Mouse (Mus musculus) natural killer cell, adult 2 months (primary cell): Measurements from ENCODE around the gene Btbd19.

ENCODE experiments used
- DNase-seq, 2 experiments: peaks; one replicate each; pipeline ENCODE4 v3.0.0; 2022; ENCODE audit warnings: low spot score in 2 of 2

Btbd19 gene

DNA sequence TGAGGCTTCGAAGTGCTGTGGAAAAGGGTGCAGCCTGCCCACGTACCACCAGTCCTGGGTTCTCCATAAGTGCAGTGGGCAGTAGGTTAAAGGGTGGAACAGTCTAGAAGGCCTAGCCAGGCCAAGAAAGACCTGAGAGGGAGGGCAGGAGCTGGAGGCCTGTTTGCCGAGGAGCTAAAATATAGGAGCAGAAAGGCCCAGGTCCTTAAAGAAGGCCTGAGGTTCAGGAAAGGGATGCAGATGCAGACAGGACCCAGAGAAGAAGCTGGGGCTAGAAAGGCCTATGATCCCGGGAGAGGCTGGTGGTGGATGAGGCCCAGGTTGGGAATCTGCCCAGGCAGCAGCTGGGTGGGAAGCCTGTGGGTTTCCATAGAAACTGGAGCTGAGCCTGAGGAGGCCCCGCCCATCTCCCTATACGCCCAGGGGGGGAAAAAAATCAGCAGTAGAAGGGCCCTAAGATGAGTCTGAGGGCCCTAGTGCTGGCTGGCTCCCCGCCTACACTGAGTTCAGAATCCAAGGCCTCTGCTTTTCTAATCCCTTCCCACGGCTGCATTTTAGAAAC lies at the start of gene Btbd19:
TSS of gene Btbd19 (minus strand) at position 378 of the 562 bp plus-strand sequence.
- no peak for DNase-seq

DNA sequence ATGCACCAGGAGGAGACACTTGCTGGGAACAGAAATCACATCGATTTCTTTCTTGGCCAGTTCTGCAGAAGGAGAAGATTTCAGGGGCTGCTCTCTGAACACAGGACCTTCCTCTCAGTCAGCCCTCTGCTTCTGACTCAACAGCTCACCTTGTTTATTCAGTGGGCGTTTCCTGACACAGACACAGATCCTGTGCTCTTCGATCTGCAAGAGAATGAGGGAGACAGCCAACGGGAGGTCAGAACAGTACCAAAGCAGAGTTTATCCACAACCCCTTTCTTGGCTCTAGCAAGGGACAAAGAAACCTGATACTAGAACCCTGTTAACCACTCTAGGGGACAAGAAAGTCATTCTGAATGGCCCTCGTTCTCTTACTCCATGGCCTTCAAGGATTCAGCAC lies 44.4 kb upstream of the Btbd19 start:
- no peak for DNase-seq

DNA sequence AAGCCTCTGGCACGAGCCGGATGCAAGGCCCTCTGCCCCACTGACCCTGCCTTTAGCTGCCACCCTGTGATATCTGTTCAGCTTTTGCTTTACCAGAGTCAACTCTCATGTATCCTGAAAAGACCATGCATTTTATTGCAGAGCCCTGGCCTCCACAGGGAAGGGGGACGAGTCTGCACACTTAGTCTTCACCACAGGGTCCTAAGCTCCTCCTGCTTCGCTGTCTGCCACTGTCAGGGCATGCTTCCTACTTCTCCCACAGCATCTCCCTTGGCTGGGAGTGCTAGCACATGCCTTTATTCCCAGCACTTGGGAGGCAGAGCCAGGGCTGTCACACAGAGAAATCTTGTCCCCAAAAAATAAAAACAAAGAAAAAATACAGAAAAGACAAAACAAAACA lies 35.7 kb upstream of the Btbd19 start:
- DNase-seq, result no peak

DNA sequence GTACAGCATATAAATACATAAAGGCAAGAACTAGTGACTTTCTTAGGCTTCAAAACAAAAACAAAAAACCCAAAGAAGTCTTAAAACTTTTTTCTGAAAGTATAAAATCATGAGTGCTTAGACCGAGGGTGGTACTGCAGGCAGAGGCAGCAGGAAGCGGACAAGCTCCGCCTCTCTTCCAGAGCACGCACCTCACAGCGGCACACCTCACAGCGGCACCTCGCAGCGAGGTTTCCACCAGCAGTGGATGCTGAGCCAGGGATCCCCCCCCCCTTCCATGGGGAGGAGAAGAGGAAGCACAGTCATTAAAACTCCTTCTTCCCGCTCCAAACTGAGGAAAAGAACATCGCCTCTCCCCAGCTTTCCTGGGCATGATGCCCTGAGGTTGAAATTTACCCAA lies 34.1 kb upstream of the Btbd19 start:
- no peak for DNase-seq

DNA sequence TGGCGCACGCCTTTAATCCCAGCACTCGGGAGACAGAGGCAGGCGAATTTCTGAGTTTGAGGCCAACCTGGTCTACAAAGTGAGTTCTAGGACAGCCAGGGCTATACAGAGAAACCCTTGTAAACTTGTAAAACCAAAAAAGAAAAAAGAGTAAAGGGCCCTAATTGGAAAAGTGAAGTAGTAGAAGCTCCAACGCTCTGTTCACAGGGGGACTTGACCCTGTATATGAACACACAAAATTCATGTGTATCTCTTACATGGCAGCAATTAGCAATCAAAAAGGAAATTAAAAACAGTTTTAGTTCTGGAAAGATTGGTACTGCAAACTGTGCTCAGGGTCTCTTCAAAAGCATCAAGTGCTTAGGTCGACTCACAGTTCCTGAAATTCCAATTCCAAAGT lies 30.8 kb upstream of the Btbd19 start:
- no peak for DNase-seq

DNA sequence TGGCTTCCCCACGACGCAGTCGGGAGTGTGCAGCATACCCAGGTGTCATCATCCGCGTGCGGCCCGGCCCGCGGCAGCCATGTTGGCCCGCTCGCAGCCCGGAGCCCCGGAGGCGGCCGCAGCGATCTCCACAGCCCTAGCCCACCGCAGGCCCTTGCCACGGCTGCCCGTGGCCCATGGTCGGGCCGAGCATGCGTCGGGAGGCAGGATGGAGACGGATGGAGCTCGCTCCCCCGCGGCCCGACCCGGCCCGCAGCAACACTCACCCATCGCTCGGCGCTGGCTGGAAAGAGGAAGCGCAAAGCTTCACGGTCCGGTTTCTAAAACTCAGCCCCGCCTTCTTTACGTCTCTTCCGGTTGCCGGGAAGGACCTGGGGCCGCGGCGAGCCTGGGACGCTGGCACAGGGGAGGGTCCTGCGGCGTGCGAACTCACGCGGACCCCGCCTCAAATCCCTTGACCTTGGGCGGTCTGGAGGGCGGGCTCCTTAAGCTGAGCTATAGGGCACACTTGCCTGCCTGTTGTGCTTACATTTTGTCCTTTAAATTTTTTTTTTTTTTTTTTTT lies 30.3 kb upstream of the Btbd19 start, which contains the start of gene Rps8:
TSS of gene Rps8 (minus strand) at position 452 of the 564 bp plus-strand sequence.
- DNase-seq, result peak; percentile 72 to 79

DNA sequence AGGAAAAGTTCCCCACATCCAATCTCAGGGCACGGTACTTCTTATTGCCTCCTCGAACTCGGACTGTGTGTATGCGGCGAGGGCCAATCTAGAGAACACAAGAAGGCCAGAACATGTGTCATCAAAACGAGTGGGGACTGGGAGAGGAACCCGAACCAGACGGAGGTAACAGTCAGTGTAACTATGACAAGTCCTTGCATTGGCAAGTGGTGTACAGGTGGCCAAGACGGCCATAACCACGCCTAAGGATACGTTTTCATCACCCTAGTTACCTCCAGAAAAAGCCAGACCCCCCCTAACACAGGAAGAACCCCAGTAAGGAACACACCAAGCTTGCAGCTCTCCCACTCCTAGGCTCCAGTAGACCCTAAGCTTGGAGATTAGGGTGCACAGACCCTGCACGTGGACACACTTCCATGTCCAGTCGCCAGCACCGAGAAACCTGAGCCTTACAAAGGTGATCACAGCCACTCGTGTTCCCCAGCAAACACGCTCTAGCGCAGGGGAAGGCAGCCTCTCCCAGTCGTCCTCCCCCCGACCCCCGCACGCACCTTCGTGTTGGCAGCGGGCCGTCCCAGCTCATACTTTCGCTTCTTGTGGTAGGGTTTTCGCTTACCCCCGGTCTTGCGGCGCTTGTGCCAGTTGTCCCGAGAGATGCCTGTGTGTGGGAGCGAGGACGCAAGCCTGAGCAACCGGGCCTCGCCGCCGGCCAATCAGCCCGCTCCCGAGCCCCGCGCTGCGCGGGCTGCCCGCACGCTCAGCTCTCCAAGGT lies 29.7 kb upstream of the Btbd19 start:
- peak in 1 of 2 experiments; percentile 22 for DNase-seq

DNA sequence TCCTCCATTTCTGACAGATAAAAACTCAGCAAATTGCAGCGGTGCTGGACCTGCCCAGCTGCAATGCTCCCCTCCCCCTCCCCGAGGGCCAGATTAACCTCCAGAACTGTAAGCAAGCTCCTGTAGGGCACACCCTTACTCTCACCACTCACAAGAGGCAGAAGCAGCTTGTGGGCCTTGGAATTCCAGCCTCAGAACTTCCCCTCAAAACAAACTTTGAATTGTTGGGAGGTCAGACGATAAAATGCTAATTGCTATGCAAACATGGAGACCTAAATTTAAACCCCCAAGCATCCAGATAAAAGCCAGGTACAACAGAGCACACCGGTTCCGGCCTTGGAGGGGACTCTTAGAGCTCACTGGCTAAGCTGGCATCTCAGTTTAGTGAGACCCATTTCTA lies 27.2 kb upstream of the Btbd19 start:
- DNase-seq, result no peak

DNA sequence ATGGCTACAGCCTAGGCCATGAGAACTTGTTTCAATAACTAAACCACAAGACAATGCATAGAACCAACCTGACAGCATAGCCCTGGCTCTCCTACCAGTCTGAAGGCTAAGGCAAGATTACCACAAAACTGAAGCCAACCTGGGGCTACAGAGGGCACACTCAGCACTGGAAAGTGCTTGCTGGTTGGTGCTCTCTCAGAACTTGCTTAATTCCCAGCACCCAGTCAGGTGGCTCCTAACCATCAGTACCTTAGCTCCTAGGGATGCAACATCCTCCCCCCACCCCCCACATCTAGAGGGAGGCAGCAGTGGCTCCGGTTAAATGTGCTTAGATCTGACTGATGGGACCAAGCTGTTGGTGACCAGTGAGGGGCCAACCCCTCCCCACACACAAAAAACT lies 25.9 kb upstream of the Btbd19 start:
- DNase-seq, result no peak

DNA sequence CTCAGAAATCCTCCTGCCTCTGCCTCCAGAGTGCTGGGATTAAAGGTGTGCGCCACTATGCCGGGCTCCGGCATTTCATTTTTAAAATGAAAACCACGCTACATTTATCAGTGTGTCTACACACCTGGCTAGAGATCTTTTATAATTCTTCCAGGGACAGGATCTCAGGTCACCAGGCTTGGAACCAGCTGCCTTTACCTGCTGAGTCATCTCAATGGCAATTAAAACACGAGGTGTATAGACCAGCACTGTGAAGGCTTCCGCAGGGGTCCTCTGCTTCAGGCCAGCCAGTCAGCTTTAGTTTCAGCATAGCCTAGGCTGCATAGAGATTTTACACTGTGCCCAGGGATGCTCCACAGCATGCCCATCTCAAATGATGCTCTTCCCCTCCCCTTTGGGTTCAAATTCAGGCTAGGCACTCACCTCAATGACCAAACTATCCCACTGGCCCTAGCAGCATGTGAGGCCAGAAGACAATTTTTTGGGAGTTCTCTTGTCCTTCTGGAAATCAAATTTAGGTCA lies 24.7 kb upstream of the Btbd19 start:
- DNase-seq, result no peak

DNA sequence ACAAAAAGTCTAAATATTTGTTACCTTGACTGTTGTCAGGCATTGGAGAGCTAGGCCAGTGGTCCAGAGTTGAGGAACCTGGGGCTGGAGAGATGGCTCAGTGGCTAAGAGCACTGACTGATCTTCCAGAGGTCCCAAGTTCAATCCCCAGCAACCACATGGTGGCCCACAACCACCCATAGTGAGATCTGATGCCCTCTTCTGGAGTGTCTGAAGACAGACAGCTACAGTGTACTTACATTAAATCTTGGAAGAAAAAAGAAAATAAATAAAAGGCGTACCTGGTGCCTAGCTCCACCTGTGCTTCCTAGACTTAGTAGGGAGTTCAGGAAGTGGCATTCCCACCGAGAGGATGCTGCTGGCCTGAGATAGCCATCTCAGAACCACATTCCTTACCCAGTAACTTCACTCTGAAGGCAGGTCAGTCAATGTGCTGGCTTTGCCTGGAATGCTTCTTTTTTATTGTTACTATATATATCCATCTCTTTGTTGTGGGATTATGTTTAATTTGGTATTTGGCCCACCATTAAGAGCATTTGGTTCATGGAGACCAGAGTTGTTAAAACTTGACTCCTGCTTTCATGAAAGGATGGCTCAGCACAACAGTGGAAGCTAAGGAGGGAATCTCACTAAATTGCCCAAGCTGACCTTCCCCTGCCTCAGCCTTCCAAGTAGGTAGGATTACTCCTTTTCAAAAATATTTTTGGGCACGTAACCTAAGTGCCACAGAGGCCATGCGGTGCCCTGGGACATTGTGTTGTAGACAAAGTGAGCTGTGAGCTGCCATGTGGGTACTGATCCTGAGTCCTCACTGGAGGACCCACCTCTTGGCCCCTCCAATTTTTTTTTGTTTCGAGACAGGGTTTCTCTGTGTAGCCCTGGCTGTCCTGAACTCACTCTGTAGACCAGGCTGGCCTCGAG lies 24.0 kb upstream of the Btbd19 start:
- no peak for DNase-seq

DNA sequence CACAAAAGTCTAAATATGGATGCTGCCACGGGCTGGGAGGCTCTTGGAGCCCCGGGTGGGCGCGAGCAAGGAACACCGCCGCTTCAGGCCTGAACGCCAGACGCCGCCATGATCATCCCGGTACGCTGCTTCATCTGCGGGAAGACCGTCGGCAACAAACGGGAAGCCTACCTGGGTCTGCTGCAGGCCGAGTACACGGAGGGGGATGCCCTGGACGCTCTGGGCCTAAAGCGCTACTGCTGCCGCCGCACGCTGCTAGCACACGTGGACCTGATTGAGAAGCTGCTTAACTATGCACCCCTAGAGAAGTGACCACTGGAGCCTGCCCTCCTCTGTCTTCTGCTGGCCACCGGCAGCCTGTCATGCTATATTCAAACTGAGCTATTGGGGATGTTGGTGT lies 23.3 kb upstream of the Btbd19 start:
- DNase-seq, result no peak

DNA sequence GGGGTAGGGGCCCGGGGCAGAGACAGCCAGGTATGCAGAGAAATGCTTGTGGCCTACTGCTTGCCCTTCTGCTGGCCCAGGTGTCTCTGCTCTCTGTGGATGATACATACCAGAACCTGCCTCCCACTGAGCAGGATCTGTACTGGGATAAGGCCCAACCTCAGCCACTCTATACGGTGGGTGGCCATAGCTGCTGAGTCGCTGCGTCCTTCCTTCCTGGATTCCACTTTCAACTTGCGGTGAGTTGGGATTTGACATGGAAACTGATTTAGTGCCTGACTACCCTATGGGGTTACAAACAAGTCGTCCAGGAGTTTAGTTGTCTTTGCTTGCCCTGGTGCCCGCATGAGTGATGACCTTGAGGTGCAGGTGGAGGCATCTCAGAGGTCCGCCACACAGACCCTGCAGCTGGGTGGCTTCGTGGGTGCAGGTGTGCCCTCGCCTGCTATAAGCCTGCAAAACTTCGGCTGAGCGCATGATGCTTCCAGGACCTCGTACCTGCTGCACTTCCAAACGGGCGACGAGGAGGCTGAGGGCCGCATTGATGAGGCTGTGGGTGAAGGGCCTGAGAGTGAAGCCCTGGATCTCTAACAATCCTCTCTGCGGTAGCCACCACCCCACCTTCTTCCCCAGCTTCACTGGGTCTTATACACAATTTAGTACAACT lies 22.7 kb upstream of the Btbd19 start:
- no peak for DNase-seq

DNA sequence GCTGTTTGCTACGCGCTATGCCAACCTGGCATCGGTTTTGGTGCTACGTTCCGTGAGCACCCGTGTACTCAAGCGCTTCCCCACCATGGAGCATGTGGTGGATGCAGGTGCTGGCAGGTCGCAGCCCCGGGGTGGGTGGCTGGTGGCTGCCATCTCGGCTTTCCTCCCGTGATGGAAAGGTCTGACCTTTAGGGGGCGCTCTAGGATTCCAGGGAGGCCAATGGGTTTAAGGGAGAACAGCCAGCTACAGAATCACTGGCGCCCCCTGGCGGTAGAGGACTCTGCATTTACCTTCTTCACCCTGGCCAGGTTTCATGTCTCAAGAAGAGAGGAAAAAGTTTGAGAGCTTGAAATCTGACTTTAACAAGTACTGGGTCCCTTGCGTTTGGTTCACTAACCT lies 20.7 kb upstream of the Btbd19 start:
- DNase-seq, result peak; percentile 87 to 93

DNA sequence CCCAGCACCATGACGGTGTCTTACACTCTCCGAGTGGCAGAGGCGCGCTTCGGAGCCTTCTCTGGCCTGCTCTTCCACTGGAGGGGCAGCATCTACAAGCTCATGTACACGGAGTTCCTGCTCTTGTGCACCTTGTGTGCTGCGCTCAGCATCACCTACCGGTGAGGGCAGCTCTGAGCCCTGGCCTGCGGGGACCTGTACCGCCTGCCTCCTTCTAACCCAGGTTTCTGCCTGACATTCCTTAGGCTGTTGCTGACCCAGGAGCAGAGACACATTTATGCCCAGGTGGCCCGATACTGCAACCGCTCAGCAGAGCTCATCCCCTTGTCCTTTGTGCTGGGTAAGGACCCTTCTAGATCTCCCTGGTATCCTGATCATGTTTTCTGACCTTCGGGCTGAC lies 19.7 kb upstream of the Btbd19 start:
- DNase-seq, result no peak

DNA sequence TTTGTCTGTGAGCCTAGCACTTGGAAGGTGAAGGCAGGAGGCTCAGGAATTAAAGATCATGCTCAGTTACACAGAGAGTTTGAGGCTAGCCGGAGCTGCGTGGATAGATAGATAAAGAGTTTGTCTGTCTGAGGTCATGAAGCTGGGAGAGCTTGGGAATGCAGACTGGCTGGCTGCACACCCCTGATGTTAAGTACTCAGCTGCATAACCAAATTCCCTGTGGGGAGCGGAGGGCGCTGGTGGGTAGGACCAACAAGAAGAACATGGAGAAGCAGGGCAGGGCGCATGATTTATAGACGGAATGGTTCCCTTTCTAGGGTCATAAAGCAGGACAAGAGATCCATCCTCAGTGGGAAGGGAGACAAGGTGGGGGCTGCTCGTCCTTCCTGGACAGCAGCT lies 17.5 kb upstream of the Btbd19 start:
- no peak for DNase-seq

DNA sequence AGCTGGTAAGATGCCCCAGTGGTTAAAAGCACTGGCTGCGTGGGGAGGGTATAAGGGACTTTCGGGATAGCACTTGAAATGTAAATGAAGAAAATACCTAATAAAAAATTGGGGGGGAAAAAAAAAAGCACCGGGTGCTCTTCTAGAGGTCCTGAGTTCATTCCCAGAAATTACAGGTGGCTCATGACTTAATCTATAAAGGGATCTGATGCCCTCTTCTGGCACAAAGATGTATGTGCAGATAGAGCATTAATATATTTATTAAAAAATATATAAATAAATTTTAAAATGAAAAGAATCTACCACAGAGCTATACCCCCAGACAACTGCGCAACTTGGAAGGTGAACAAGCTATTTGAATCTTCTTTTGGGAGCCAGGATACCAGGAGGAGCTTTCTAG lies 15.1 kb upstream of the Btbd19 start:
- DNase-seq, result no peak

DNA sequence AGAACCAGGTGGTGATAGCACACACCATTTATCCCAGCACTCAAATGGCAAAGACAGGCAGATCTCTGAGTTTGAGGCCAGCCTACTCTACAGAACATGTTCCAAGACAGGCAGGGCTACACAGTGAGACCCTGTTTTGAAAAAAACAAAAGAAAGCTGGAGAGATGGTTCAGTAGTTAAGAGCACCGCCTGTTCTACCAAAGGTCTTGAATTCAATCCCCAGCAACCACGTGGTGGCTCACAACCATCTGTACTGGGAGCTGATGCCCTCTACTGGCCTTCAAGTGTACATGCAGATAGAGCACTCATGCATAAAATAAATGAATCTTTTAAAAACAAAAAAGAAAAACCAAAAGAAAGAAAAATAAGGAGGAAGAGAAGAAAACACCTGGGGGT lies 13.7 kb upstream of the Btbd19 start:
- peak; percentile 54 to 58 for DNase-seq

DNA sequence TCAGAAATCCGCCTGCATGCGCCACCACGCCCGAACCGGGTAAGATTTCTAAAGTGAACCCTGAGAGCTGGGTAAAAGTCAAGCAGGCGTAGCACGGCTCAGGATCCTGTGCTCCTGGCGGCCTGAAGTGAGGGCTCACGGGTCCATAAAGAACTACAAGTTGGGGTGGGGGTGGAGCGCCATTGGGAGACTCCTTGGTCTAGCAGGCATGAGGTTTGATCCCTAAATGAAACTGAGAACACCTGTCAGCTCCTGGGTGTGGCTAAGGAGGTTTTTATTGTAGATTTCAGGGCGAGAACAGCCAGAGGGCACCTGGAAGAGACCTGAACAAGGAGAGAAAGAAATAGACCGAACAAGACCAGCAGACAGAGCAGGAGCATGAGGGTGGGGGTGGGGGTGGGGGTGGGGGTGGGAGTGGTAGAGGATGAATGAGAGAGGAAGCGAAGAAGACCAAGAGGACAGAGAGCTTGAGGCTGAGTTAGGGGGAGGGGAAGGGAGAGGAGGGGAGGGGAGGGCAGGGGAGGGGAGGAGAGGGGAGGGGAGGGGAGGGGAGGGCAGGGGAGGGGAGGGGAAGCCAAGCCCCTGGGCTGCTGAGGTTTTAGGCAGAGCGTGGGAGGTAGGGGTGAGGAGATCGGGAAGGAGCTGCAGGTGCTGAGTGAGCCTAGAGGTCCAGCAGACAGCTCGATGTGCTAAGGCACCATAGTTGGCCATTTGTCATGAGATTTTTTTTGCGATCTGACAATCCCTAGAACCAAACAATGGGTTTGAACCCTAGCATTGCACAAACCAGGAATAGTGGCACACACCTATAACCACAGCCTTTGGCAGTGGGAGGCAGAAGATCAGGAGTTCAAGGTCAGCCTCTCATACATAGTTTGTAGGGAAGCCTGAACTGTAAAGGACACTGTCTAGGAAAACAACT lies 13.0 kb upstream of the Btbd19 start:
- no peak for DNase-seq

DNA sequence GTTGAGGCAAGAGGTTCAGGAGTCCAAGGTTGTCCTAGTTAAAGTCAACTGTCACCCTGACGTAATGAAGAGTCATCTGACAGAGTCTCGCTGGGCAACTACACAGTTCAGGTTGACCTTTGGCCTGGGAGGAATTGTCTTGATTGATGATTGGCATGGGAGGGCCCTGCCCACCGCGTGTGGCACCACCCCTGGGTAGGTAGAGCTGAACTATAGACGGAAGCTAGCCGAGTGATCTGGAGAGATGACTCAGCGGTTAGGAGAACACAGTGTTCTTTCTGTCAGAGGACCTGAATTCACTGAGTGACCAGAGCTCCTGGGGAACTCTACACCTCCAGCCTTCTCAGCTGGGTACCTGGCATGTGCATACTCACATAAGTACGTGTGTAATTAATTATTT lies 10.5 kb upstream of the Btbd19 start:
- no peak for DNase-seq
